Mouse (Mus musculus) embryonic facial prominence, embryonic 10.5 days (tissue): ENCODE data around the gene Ckm. TPM values are rescaled to one million over a fixed set of nuclear protein-coding genes. Genes with fewer than 3 reads are reported as not detected.
A peak's percentile ranks its signal among the peaks of the same experiment; 100 is the strongest.

Experiments
- DNase-seq: peaks from one replicate; pipeline ENCODE4 v3.0.0-alpha.2; 2017; ENCODE audit warnings: low spot score
- H3K27ac ChIP-seq: fragments of 300-500 bp; sonication (generic); replicated peaks from 2 replicates; pipeline ENCODE4 v1.5.1; 2016; ENCODE audit warnings: mild to moderate bottlenecking
- H3K27me3 ChIP-seq: fragments of 300-500 bp; sonication (generic); replicated peaks from 2 replicates; pipeline ENCODE4 v1.6.1; 2016; ENCODE audit warnings: low read depth, mild to moderate bottlenecking; ENCODE audit not compliant: poor library complexity, severe bottlenecking
- H3K36me3 ChIP-seq: fragments of 300-500 bp; sonication (generic); replicated peaks from 2 replicates; pipeline ENCODE4 v1.6.1; 2016; ENCODE audit warnings: mild to moderate bottlenecking, moderate library complexity
- H3K4me1 ChIP-seq: fragments of 300-500 bp; sonication (generic); 2 replicates; pipeline ENCODE4 v1.6.1; 2016
- H3K4me3 ChIP-seq: fragments of 300-500 bp; sonication (generic); 2 replicates; pipeline ENCODE4 v1.5.1; 2016; ENCODE audit warnings: mild to moderate bottlenecking, moderate library complexity
- H3K9me3 ChIP-seq: fragments of 300-500 bp; sonication (generic); 2 replicates; pipeline ENCODE4 v1.6.1; 2016; ENCODE audit warnings: mild to moderate bottlenecking
- WGBS: fragments of 180-500 bp; shearing (Covaris S2); methylation state at CpG from one replicate; pipeline ENCODE4 v1.1.7; 2016; 5-methylcytosine and 5-hydroxymethylcytosine counted together
- polyA plus RNA-seq: library from polyadenylated mRNA; unstranded; fragments of >200 nt; fragmentation: Nextera tagmentation; extraction: Ambion mirVana; gene quantifications from 2 replicates; pipeline ENCODE4 v1.2.1, GENCODE M21; 2016

The Ckm gene
- polyA plus RNA-seq, 1 experiment from 2014 or later: not detected

DNA sequence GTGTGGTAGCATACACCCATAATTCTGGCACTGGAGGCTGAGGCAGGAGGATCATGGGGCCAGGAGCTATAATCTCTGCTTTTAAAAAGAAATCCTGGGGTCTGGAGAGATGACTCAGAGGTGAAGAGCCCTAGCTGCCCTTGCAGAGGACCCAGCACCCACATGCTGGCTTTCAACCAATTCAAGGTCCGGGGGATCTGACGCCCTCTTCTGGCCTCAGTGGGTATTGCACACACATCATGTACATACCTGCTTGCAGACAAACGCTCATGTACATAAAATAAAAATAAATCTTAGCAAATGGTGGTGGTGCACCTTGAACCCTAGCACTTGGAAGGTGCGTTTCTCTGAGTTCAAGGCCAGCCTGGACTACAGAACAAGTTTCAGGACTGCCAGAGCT is 3.6 kb upstream of the Ckm start:
- H3K36me3 ChIP-seq: peaks cover 3% of the 10 kb centered on the region
- H3K4me3 ChIP-seq: no peak overlapping the region
- peaks cover 9% of the 10 kb centered on the region for H3K9me3 ChIP-seq
- peaks cover 80% of the 10 kb centered on the region for H3K27me3 ChIP-seq
- H3K27ac ChIP-seq: no peak overlapping the region
- peaks cover 24% of the 10 kb centered on the region for H3K4me1 ChIP-seq
- WGBS: 77% methylated on average over 4 of the region's 4 CpGs
- DNase-seq: no peak

- DNase-seq: no peak
- H3K27ac ChIP-seq: no peak overlapping the region
- peaks cover 24% of the 10 kb centered on the region for H3K4me1 ChIP-seq
- peak overlapping the region; percentile 1; the same call in 1 of the 2 replicates for H3K4me3 ChIP-seq
- peaks cover 9% of the 10 kb centered on the region for H3K9me3 ChIP-seq
- no peaks in the 10 kb centered on the region for H3K36me3 ChIP-seq
- 86% methylated on average over 9 of the region's 9 CpGs for WGBS
- H3K27me3 ChIP-seq: peaks cover 92% of the 10 kb centered on the region
These were observed 2.0 kb upstream of the Ckm start for GRCm38 (mm10) chr7:19402535-19403112.

- Histone ChIP-seq H3K9me3 (peaks cover 9% of the 10 kb centered on the region), H3K4me1 (peaks cover 24% of the 10 kb centered on the region), H3K27ac (peak within 1 kb of the TSS; percentile 63), H3K36me3 (no peaks in the 10 kb centered on the region), H3K27me3 (peaks cover 83% of the 10 kb centered on the region), H3K4me3 (peak within 1 kb of the TSS; percentile 78)
- peak; percentile 75 for DNase-seq
- WGBS: under 1% methylated on average over 62 of the region's 62 CpGs
These were observed 762 bp upstream of the Ckm start, which contains the start of gene Klc3 for GRCm38 (mm10) chr7:19403731-19404296. TSS of gene Klc3 (minus strand) at chr7:19404104.

DNA sequence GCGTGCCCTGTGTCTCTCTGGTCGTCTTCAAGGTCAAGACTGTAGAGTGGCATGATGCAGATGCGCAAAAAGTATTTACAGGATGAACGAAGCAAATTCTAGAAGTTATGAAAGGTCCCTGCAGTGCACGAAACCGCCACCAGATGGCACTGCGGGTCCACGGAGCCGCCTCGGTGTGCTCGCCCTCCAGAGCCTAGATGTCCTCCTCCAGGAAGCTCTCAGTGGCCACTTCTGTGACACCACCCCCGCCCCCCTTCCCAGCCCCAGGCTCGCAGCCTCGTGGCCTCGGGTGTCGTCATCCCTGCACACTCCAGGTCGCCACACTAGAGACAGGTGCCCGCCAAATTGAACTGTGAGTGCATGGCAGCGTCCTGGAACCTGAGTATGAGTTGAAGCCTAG is 841 bp downstream of the Ckm start:
- H3K4me3 ChIP-seq: peak overlapping the region; percentile 38; the same call in 1 of the 2 replicates
- peaks cover 67% of the 10 kb centered on the region for H3K27me3 ChIP-seq
- H3K36me3 ChIP-seq: no peaks in the 10 kb centered on the region
- WGBS: 3% methylated on average over 19 of the region's 19 CpGs
- H3K4me1 ChIP-seq: peaks cover 22% of the 10 kb centered on the region
- peak; percentile 89 for DNase-seq
- H3K9me3 ChIP-seq: peaks cover 9% of the 10 kb centered on the region
- H3K27ac ChIP-seq: no peak overlapping the region

DNA sequence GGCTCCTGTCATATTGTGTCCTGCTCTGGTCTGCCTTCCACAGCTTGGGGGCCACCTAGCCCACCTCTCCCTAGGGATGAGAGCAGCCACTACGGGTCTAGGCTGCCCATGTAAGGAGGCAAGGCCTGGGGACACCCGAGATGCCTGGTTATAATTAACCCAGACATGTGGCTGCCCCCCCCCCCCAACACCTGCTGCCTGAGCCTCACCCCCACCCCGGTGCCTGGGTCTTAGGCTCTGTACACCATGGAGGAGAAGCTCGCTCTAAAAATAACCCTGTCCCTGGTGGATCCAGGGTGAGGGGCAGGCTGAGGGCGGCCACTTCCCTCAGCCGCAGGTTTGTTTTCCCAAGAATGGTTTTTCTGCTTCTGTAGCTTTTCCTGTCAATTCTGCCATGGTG is 5.2 kb downstream of the Ckm start:
- 45% methylated on average over 6 of the region's 6 CpGs for WGBS
- H3K9me3 ChIP-seq: peaks cover 12% of the 10 kb centered on the region; the same call in 1 of the 2 replicates
- DNase-seq: no peak
- no peak overlapping the region for H3K4me3 ChIP-seq
- peaks cover 25% of the 10 kb centered on the region for H3K27me3 ChIP-seq
- H3K4me1 ChIP-seq: peaks cover 13% of the 10 kb centered on the region
- H3K36me3 ChIP-seq: no peaks in the 10 kb centered on the region
- no peak overlapping the region for H3K27ac ChIP-seq

DNA sequence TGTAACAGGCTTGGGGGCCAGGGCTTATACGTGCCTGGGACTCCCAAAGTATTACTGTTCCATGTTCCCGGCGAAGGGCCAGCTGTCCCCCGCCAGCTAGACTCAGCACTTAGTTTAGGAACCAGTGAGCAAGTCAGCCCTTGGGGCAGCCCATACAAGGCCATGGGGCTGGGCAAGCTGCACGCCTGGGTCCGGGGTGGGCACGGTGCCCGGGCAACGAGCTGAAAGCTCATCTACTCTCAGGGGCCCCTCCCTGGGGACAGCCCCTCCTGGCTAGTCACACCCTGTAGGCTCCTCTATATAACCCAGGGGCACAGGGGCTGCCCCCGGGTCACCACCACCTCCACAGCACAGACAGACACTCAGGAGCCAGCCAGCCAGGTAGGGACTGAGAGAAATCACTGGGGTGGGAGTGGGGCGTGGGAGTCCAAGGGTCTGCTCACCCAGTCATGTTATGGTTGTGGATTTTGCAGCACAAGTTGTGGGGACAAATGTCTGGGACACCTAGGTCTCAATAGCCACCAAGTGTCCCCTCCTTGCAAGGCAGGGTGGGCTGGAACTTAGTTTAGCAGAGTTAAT is 6.3 kb downstream of the Ckm start:
- Histone ChIP-seq H3K9me3 (peaks cover 15% of the 10 kb centered on the region; the same call in 1 of the 2 replicates), H3K27me3 (peaks cover 15% of the 10 kb centered on the region), H3K4me1 (peaks cover 10% of the 10 kb centered on the region), H3K36me3 (no peaks in the 10 kb centered on the region), H3K27ac (no peak overlapping the region), H3K4me3 (no peak overlapping the region)
- 83% methylated on average over 11 of the region's 11 CpGs for WGBS
- DNase-seq: no peak

DNA sequence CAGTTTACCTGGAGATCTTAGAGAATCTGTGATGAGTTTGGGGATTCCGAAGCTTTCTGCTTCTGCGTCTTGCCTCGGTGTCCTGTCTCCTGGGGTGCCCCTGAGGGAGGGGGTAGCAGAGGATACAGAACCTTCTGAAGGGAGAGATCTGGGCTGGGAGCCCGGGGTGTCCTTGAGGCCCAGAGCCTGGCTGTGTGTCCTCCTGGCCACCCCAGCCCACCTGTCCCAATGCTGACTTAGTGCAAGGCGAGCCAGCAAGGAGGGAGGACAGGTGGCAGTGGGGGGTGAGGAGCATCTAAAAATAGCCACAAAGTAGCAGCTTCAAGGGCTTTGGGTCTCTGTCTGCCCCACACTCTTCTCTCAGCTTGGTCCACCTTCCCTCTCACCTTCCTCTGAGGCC is 7.2 kb downstream of the Ckm start:
- Histone ChIP-seq H3K27ac (no peak overlapping the region), H3K4me1 (peaks cover 10% of the 10 kb centered on the region), H3K9me3 (peaks cover 15% of the 10 kb centered on the region; the same call in 1 of the 2 replicates), H3K27me3 (peaks cover 15% of the 10 kb centered on the region), H3K4me3 (no peak overlapping the region), H3K36me3 (no peaks in the 10 kb centered on the region)
- WGBS: 76% methylated on average over 5 of the region's 5 CpGs
- DNase-seq: no peak

DNA sequence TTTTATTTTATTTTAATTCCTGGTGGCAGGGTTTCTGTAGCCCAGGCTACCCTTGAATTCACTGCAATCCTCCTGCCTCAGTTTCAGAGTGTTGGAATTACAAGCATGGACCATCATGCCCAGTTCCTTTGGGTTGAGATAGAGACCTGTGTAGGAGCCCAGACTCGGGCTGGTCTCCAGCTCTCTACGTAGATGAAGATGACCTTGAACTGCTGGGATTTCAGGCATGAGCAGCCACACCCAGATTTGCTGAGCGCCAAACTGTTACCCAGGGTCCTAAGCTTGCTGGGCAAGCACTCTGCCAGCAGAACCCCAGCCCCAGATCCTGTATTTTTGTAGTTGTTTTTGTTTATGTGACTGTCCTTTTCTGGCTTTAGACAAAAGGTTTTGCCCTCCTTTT is 8.9 kb downstream of the Ckm start:
- H3K27ac ChIP-seq: no peak overlapping the region
- H3K27me3 ChIP-seq: peaks cover 28% of the 10 kb centered on the region
- DNase-seq: no peak
- peaks cover 20% of the 10 kb centered on the region; the same call in 1 of the 2 replicates for H3K9me3 ChIP-seq
- H3K4me1 ChIP-seq: peaks cover 10% of the 10 kb centered on the region
- H3K36me3 ChIP-seq: no peaks in the 10 kb centered on the region
- WGBS: 87% methylated on average over 3 of the region's 3 CpGs
- no peak overlapping the region for H3K4me3 ChIP-seq

- H3K9me3 ChIP-seq: peaks cover 20% of the 10 kb centered on the region; the same call in 1 of the 2 replicates
- WGBS: 81% methylated on average over 15 of the region's 15 CpGs
- H3K36me3 ChIP-seq: no peaks in the 10 kb centered on the region
- no peak overlapping the region for H3K4me3 ChIP-seq
- H3K27ac ChIP-seq: no peak overlapping the region
- DNase-seq: no peak
- peaks cover 59% of the 10 kb centered on the region for H3K27me3 ChIP-seq
- peaks cover 13% of the 10 kb centered on the region for H3K4me1 ChIP-seq
These were observed 12.0 kb downstream of the Ckm start for GRCm38 (mm10) chr7:19416590-19416989.

DNA sequence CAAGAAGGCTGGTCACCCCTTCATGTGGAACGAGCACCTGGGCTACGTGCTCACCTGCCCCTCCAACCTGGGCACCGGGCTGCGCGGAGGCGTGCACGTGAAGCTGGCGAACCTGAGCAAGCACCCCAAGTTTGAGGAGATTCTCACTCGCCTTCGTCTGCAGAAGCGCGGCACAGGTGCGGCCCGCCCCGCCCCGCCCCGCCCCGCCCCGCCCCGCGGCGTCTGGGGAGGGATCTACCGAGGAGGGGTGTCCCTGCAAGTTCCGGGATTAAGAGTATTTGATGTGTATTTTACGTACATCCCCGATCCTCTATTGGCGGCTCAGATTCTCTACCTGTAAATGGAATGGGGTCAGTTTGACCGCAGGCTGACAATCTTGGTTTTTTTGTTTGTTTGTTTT is 15.5 kb downstream of the Ckm start:
- peaks cover 5% of the 10 kb centered on the region for H3K36me3 ChIP-seq
- WGBS: 8% methylated on average over 28 of the region's 28 CpGs
- H3K4me1 ChIP-seq: peaks cover 13% of the 10 kb centered on the region
- peak overlapping the region; percentile 27; the same call in 1 of the 2 replicates for H3K4me3 ChIP-seq
- peaks cover 5% of the 10 kb centered on the region; the same call in 1 of the 2 replicates for H3K9me3 ChIP-seq
- no peak for DNase-seq
- peaks cover 73% of the 10 kb centered on the region for H3K27me3 ChIP-seq
- H3K27ac ChIP-seq: no peak overlapping the region

- DNase-seq: peak; percentile 89
- peaks cover 70% of the 10 kb centered on the region for H3K27me3 ChIP-seq
- 0 out of 2 replicates have a peak, but pooled peaks cover 5% of the 10 kb centered on the region for H3K9me3 ChIP-seq
- 13% methylated on average over 43 of the region's 43 CpGs for WGBS
- H3K4me3 ChIP-seq: peak overlapping the region; percentile 52
- H3K4me1 ChIP-seq: peaks cover 13% of the 10 kb centered on the region
- peaks cover 14% of the 10 kb centered on the region for H3K36me3 ChIP-seq
- no peak overlapping the region for H3K27ac ChIP-seq
These were observed 16.5 kb downstream of the Ckm start for GRCm38 (mm10) chr7:19420821-19421636.

DNA sequence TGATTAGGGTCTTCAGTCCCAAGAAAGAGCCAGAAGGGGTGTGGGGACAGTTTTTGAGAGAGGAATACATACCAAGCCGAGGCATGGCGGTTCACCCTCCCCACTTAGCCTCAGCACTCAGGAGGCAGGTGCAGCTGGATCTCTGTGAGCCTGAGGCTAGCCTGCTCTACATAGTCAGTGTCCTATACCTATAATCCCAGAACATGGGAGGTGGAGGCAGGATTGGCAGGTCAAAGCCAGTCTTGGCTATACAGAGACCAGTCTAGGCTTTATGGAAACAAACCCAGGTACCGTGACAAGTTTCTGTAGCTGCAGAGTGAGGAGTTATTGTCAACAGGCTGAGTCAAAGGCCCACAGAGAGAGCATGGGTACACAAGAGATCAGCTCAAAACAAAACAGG is 18.5 kb downstream of the Ckm start:
- Histone ChIP-seq H3K9me3 (0 out of 2 replicates have a peak, but pooled peaks cover 1% of the 10 kb centered on the region), H3K4me3 (no peak overlapping the region), H3K4me1 (peaks cover 13% of the 10 kb centered on the region), H3K36me3 (peaks cover 34% of the 10 kb centered on the region), H3K27ac (no peak overlapping the region), H3K27me3 (peaks cover 50% of the 10 kb centered on the region)
- DNase-seq: no peak
- 90% methylated on average over 3 of the region's 3 CpGs for WGBS
